Mouse (Mus musculus): ENCODE measurements around the gene Fbxo24.

GRCm38 (mm10) chr5:137584976-137585375, 43.8 kb downstream of the Fbxo24 start:
- no peak for TF ChIP-seq USF2 (conservative IDR thresholded peaks at IDR 0.05; ENCODE audit: low read depth, low read length)
- no peak for TF ChIP-seq MYC (IDR thresholded peaks at IDR 0.05; ENCODE audit: low read depth, low read length)
- TF ChIP-seq NRF1 (IDR thresholded peaks at IDR 0.05; ENCODE audit: low read depth, low read length): no peak
- no peak for TF ChIP-seq UBTF (IDR thresholded peaks at IDR 0.05; ENCODE audit: low read depth, low read length)
- TF ChIP-seq CTCF (conservative IDR thresholded peaks at IDR 0.05 in 1 of 2, IDR thresholded peaks at IDR 0.05 in 1 of 2; ENCODE audit: low read depth in 2 of 2, low read length in 2 of 2): peak; percentile 48 to 82; a peak in 3 of 4 replicates
- TF ChIP-seq MAX (IDR thresholded peaks at IDR 0.05; ENCODE audit: low read length): no peak
- TF ChIP-seq CHD1 (IDR thresholded peaks at IDR 0.05; ENCODE audit: low read depth, low read length): no peak
- no peak for TF ChIP-seq POLR2AphosphoS2 (IDR thresholded peaks at IDR 0.05; ENCODE audit: low read depth, low read length)
- TF ChIP-seq TCF12 (IDR thresholded peaks at IDR 0.05; ENCODE audit: low read depth, low read length): no peak
- TF ChIP-seq POLR2A (IDR thresholded peaks at IDR 0.05; ENCODE audit: low read depth, low read length): no peak

Measured in CH12.LX (cell line).